Mouse (Mus musculus): ENCODE results near the gene Ddx19b. TPM values are rescaled to one million over a fixed set of nuclear protein-coding genes. Genes with fewer than 3 reads are reported as not detected.

Gene Ddx19b
- 0.46 and 1.3 TPM in 2 replicates for polyA plus RNA-seq (2012; rRNA removed; ENCODE audit: low replicate concordance)

GRCm38 (mm10) chr8:111031572-111031971 lies at the start of gene Ddx19b:
Gene Ddx19b, minus strand, starts transcription at chr8:111031751.

GRCm38 (mm10) chr8:111056158-111056663 lies 24.7 kb upstream of the Ddx19b start, which contains the start of gene Exosc6:
Gene Exosc6, plus strand, starts transcription at chr8:111056339.

GRCm38 (mm10) chr8:111032916-111033315 lies 1.4 kb upstream of the Ddx19b start, which contains the start of gene Aars:
Gene Aars, plus strand, starts transcription at chr8:111033144.

GRCm38 (mm10) chr8:110997547-110998531 lies 33.7 kb downstream of the Ddx19b start, which contains the start of gene Ddx19a:
Gene Ddx19a, minus strand, starts transcription at chr8:110997800.

Other genes with a start within 250 kb of the Ddx19b start
- 18.2 and 27.3 TPM in 2 replicates for gene Il34, start 225.8 kb downstream of the Ddx19b start, polyA plus RNA-seq (2012; rRNA removed; ENCODE audit: low replicate concordance)
- 15.1 and 20.0 TPM in 2 replicates for gene Cog4, start 185.2 kb downstream of the Ddx19b start, polyA plus RNA-seq (2012; rRNA removed; ENCODE audit: low replicate concordance)
- 7.9 and 12.4 TPM in 2 replicates for gene Sf3b3, start 185.0 kb downstream of the Ddx19b start, polyA plus RNA-seq (2012; rRNA removed; ENCODE audit: low replicate concordance)
- 21.9 and 35.1 TPM in 2 replicates for gene Fuk, start 129.3 kb downstream of the Ddx19b start, polyA plus RNA-seq (2012; rRNA removed; ENCODE audit: low replicate concordance)
- gene St3gal2, start 111.8 kb downstream of the Ddx19b start, polyA plus RNA-seq (2012; rRNA removed; ENCODE audit: low replicate concordance) = 3.6 and 5.6 TPM in 2 replicates
- 4.9 and 13.8 TPM in 2 replicates for gene Ddx19a, start 34.0 kb downstream of the Ddx19b start, polyA plus RNA-seq (2012; rRNA removed; ENCODE audit: low replicate concordance)
- gene Aars, start 1.4 kb upstream of the Ddx19b start, polyA plus RNA-seq (2012; rRNA removed; ENCODE audit: low replicate concordance) = 14.0 and 14.7 TPM in 2 replicates
- 17.3 and 43.6 TPM in 2 replicates for gene Exosc6, start 24.6 kb upstream of the Ddx19b start, polyA plus RNA-seq (2012; rRNA removed; ENCODE audit: low replicate concordance)
- gene Clec18a, start 60.7 kb upstream of the Ddx19b start, polyA plus RNA-seq (2012; rRNA removed; ENCODE audit: low replicate concordance) = not detected in 2 replicates
- 0.72 and 5.9 TPM in 2 replicates for gene Pdpr, start 62.9 kb upstream of the Ddx19b start, polyA plus RNA-seq (2012; rRNA removed; ENCODE audit: low replicate concordance)
- gene Glg1, start 227.5 kb upstream of the Ddx19b start, polyA plus RNA-seq (2012; rRNA removed; ENCODE audit: low replicate concordance) = 13.3 and 14.2 TPM in 2 replicates

Measured in duodenum, adult 2 months (tissue).